Mouse (Mus musculus): ENCODE data around the gene Rrh. TPM values are rescaled to one million over a fixed set of nuclear protein-coding genes. Genes with fewer than 3 reads are reported as not detected.

Gene Rrh
- 0.09 and 0.14 TPM in 2 replicates for polyA plus RNA-seq (2016; fragmentation: Nextera tagmentation; extraction: Ambion mirVana)

DNA sequence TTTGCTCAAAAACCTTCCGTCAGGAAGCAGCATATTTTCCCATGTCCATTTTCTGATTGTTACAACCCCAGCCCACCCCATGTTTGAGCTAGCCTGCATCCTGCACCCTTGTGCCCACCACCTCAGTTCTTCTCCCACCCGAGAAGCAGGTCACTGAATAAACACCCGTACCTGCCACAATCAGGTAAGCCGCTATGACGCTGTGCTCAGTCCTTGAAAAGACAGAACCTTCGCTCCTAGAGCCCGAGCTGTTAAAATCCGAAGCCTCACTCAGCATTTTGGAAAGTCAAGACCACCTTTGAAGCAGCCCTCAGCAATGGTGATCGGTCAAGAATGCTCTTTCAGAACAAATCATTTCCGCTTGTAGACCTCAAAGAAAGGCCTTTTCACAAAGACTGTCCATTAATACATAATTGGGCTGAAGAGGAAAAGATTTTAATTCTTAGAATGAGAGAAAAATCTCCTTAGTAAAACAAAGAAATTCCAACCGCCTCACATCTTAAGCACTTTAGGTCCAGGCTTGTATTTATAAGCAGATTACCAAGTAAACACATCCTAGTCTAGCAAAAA, at the start of gene Rrh:
Gene Rrh, minus strand, starts transcription at position 382 of the 570 bp plus-strand sequence.
- Histone ChIP-seq H3K27ac (no peak within 1 kb of the TSS), H3K4me1 (replicated peaks) (no peaks in the 10 kb centered on the region), H3K27me3 (ENCODE audit: insufficient read depth, poor library complexity, severe bottlenecking) (no peaks in the 10 kb centered on the region), H3K4me3 (no peak within 1 kb of the TSS), H3K9me3 (no peaks in the 10 kb centered on the region), H3K36me3 (peaks cover 59% of the 10 kb centered on the region)
- WGBS = 80% methylated on average over 11 of the region's 11 CpGs
- DNase-seq (ENCODE audit: low spot score) = no peak

GRCm38 (mm10) chr3:129863698-129864097, 41.3 kb upstream of the Rrh start:
- H3K4me3 ChIP-seq = no peak overlapping the region
- peaks cover 4% of the 10 kb centered on the region; the same call in 1 of the 2 replicates for H3K9me3 ChIP-seq
- no peaks in the 10 kb centered on the region for H3K4me1 ChIP-seq (replicated peaks)
- H3K27me3 ChIP-seq (ENCODE audit: insufficient read depth, poor library complexity, severe bottlenecking) = no peaks in the 10 kb centered on the region
- H3K36me3 ChIP-seq = no peaks in the 10 kb centered on the region
- 49% methylated on average over 14 of the region's 14 CpGs for WGBS
- peak; percentile 43 for DNase-seq (ENCODE audit: low spot score)
- no peak overlapping the region for H3K27ac ChIP-seq

- DNase-seq (ENCODE audit: low spot score) = no peak
- Histone ChIP-seq H3K4me3 (no peak overlapping the region), H3K4me1 (replicated peaks) (no peaks in the 10 kb centered on the region), H3K9me3 (peaks cover 13% of the 10 kb centered on the region), H3K27ac (no peak overlapping the region), H3K36me3 (no peaks in the 10 kb centered on the region), H3K27me3 (ENCODE audit: insufficient read depth, poor library complexity, severe bottlenecking) (no peaks in the 10 kb centered on the region)
- 78% methylated on average over 2 of the region's 2 CpGs for WGBS
These were observed 40.2 kb upstream of the Rrh start for GRCm38 (mm10) chr3:129862592-129862991.

DNA sequence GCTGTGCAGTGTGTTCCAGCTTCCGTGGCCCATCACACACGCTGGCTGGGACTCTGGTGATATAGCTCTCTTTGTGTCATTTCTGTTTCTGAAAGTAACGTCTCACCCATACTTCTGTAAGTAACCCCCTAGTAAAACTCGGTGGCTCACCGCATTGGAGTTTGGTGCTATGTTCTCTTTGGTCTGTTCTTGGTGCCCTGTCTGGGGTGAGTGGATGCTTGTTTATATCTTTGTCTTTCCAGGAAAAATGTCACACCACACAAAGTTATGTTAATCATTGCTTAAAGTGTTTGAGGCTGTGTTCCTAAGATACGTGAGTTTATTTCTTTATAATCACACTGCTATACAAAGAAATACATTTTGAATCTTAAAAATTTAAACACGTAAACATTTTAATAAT, 24.5 kb upstream of the Rrh start:
- no peak for DNase-seq (ENCODE audit: low spot score)
- H3K36me3 ChIP-seq = no peaks in the 10 kb centered on the region
- H3K4me3 ChIP-seq = no peak overlapping the region
- no peaks in the 10 kb centered on the region for H3K4me1 ChIP-seq (replicated peaks)
- no peaks in the 10 kb centered on the region for H3K27me3 ChIP-seq (ENCODE audit: insufficient read depth, poor library complexity, severe bottlenecking)
- 86% methylated on average over 7 of the region's 7 CpGs for WGBS
- H3K9me3 ChIP-seq = no peaks in the 10 kb centered on the region
- no peak overlapping the region for H3K27ac ChIP-seq

- no peaks in the 10 kb centered on the region for H3K36me3 ChIP-seq
- no peak overlapping the region for H3K27ac ChIP-seq
- DNase-seq (ENCODE audit: low spot score) = no peak
- H3K4me3 ChIP-seq = no peak overlapping the region
- no peaks in the 10 kb centered on the region for H3K9me3 ChIP-seq
- H3K27me3 ChIP-seq (ENCODE audit: insufficient read depth, poor library complexity, severe bottlenecking) = no peaks in the 10 kb centered on the region
- WGBS = 87% methylated on average over 2 of the region's 2 CpGs
- H3K4me1 ChIP-seq (replicated peaks) = no peaks in the 10 kb centered on the region
These were observed 23.5 kb upstream of the Rrh start for GRCm38 (mm10) chr3:129845868-129846267.

DNA sequence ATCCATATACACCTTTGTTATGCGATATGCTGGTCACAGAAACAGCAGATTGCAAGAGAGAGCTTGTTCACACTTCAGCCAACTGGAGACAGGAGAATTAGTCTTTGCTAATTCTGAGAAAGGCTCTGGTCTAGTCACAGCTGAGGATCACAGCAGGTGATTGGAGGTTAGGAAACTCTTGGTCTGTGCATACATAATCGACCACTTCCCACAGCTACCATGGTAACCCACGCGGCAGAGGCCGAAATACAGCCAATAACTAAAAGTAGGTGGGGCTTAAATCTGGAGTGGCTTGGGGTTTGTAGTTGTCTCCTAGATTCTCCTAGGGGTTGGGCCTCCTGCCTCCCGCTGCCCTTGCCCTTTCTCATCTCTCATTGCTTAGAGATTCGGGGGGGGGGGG, 15.6 kb upstream of the Rrh start:
- no peak overlapping the region for H3K27ac ChIP-seq
- no peaks in the 10 kb centered on the region for H3K9me3 ChIP-seq
- H3K36me3 ChIP-seq = no peaks in the 10 kb centered on the region
- no peak overlapping the region for H3K4me3 ChIP-seq
- peaks cover 11% of the 10 kb centered on the region; the same call in 1 of the 2 replicates for H3K4me1 ChIP-seq (replicated peaks)
- H3K27me3 ChIP-seq (ENCODE audit: insufficient read depth, poor library complexity, severe bottlenecking) = no peaks in the 10 kb centered on the region
- DNase-seq (ENCODE audit: low spot score) = no peak
- WGBS = 46% methylated on average over 7 of the region's 7 CpGs

DNA sequence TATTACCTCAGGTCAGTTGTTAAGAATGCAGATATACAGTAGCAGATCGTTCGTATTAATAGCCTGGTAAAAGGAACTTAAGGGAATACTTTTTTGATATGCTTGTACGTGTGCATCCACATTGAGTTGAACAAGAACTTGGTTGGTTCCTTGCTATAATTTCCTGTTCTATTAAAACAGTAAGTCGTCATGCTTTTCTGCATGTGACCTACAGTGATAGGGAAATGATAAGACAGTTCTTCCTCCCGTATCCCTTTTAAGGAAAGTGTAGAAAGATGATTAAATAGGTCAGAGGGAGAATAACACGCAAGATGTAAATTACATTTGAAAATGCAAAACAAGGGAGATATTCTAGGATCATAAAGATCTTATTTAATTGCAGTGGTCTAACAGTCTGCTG, 14.6 kb upstream of the Rrh start:
- Histone ChIP-seq H3K27ac (no peak overlapping the region), H3K36me3 (no peaks in the 10 kb centered on the region), H3K4me3 (no peak overlapping the region), H3K4me1 (replicated peaks) (peaks cover 11% of the 10 kb centered on the region; the same call in 1 of the 2 replicates), H3K9me3 (no peaks in the 10 kb centered on the region), H3K27me3 (ENCODE audit: insufficient read depth, poor library complexity, severe bottlenecking) (no peaks in the 10 kb centered on the region)
- DNase-seq (ENCODE audit: low spot score) = no peak
- WGBS = 92% methylated on average over 6 of the region's 6 CpGs

GRCm38 (mm10) chr3:129836051-129836697, 13.8 kb upstream of the Rrh start:
- peak; percentile 27 for DNase-seq (ENCODE audit: low spot score)
- Histone ChIP-seq H3K9me3 (no peaks in the 10 kb centered on the region), H3K4me1 (replicated peaks) (peaks cover 11% of the 10 kb centered on the region; the same call in 1 of the 2 replicates), H3K27me3 (ENCODE audit: insufficient read depth, poor library complexity, severe bottlenecking) (no peaks in the 10 kb centered on the region), H3K4me3 (peak overlapping the region; percentile 16; the same call in 1 of the 2 replicates), H3K36me3 (no peaks in the 10 kb centered on the region), H3K27ac (peak overlapping the region; percentile 59)
- 17% methylated on average over 11 of the region's 11 CpGs for WGBS

DNA sequence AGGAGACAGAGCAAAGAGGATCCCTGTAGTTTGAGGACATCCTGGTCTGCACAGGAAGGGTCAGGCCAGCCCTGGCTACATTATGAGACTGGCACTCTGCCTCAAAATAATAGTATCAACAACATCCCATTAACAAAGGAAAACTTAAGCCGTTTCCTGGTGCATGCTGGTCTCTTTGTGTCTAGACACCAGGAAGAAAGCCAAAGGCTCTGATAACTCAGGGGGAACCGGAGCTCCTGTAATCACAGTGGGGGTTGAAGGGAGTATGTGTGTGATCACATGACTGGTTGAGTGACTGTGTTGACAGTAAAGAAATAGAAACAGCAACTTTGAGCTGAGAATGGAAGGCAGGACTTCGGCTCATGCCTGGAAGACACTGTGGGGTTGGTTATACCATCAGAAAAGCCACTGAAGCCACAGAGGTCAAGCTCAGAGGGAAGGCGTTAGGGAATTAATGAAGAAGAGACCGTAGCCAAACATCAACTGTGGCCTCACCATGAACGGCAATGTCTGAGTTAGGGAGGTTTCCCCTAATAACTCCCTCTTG, 13.1 kb upstream of the Rrh start, which contains the start of gene Cfi:
Gene Cfi, plus strand, starts transcription at position 497 of the 547 bp plus-strand sequence.
- Histone ChIP-seq H3K4me1 (replicated peaks) (peaks cover 11% of the 10 kb centered on the region; the same call in 1 of the 2 replicates), H3K27ac (peak within 1 kb of the TSS; percentile 59), H3K36me3 (no peaks in the 10 kb centered on the region), H3K27me3 (ENCODE audit: insufficient read depth, poor library complexity, severe bottlenecking) (no peaks in the 10 kb centered on the region), H3K4me3 (peak within 1 kb of the TSS; percentile 16; the same call in 1 of the 2 replicates), H3K9me3 (no peaks in the 10 kb centered on the region)
- WGBS = 65% methylated on average over 6 of the region's 6 CpGs
- no peak for DNase-seq (ENCODE audit: low spot score)

DNA sequence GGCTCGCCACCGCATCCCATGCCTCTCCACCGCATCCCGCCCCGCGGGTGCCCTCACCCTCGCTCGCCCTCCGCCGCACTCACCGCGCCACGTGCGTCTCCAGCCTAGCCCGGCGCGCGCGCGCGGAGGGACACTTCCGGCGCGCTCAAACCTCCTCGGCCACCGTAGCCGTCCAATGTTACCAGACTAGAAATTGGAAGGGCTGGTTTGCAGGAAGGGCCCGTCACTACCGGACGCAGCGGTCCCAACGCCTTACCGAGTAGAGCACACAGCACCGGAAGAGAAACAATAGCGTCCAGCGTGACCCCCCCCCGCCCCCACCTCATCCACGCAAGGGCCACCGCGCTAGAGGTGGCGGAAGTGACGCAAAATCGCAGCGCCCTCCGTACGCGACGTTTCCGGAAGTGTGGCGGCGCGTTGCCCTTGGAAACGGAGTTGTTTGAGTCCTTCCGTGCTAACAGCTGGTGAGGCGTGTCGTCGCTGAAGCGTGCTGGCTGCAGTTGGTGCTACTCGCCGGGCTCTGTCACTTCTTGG, 8.7 kb upstream of the Rrh start, which contains the start of gene Gar1:
Gene Gar1, minus strand, starts transcription at position 362 of the 534 bp plus-strand sequence.
- peaks cover 20% of the 10 kb centered on the region for H3K4me1 ChIP-seq (replicated peaks)
- H3K36me3 ChIP-seq = peaks cover 26% of the 10 kb centered on the region
- peak within 1 kb of the TSS; percentile 96 for H3K4me3 ChIP-seq
- H3K27ac ChIP-seq = peak within 1 kb of the TSS; percentile 97
- DNase-seq (ENCODE audit: low spot score) = peak; percentile 95
- H3K9me3 ChIP-seq = no peaks in the 10 kb centered on the region
- no peaks in the 10 kb centered on the region for H3K27me3 ChIP-seq (ENCODE audit: insufficient read depth, poor library complexity, severe bottlenecking)
- under 1% methylated on average over 60 of the region's 60 CpGs for WGBS

DNA sequence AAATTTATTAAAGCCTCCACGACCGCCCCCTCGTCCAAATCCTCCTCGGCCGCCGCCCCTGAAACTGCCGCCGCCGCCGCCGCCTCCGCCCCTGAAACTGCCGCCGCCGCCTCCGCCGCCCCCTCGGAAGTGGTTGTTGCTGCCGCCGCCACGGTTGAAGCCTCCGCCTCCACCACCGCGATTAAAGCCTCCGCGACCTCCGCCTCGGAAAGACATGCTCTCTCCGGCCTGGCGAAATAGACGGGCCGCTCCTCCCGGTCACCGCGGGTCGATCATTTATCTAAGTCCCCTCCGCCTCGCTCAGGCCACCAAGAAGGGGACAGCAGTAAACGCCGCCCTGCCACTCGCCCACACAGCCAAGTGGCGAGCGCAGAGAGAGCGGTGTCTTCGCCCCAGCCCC, 8.2 kb upstream of the Rrh start:
- Histone ChIP-seq H3K27me3 (ENCODE audit: insufficient read depth, poor library complexity, severe bottlenecking) (no peaks in the 10 kb centered on the region), H3K4me3 (peak overlapping the region; percentile 96), H3K9me3 (no peaks in the 10 kb centered on the region), H3K36me3 (peaks cover 30% of the 10 kb centered on the region), H3K27ac (peak overlapping the region; percentile 97), H3K4me1 (replicated peaks) (peaks cover 15% of the 10 kb centered on the region)
- WGBS = under 1% methylated on average over 45 of the region's 45 CpGs
- no peak for DNase-seq (ENCODE audit: low spot score)

DNA sequence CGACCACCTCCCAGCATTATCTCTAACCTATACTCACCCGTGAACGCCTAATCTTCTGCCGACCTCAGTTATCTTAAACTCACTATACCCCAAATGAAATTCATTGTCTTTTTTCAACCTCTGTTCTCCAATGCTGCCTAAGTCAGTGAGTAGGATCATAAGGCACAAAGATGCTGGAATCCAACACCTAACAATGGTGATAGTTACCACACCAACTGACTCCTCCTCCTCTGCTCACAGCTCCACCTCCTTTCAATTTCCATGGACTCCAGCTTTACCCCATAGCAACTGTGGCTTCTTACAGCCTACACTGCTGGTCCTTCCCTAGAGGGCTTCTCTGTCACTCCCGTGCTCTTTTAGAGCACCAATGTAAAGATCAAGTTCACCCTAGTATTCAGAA, 5.3 kb upstream of the Rrh start:
- Histone ChIP-seq H3K36me3 (peaks cover 60% of the 10 kb centered on the region), H3K27ac (no peak overlapping the region), H3K27me3 (ENCODE audit: insufficient read depth, poor library complexity, severe bottlenecking) (no peaks in the 10 kb centered on the region), H3K9me3 (no peaks in the 10 kb centered on the region), H3K4me3 (no peak overlapping the region), H3K4me1 (replicated peaks) (peaks cover 13% of the 10 kb centered on the region)
- no peak for DNase-seq (ENCODE audit: low spot score)
- WGBS = 96% methylated on average over 5 of the region's 5 CpGs

GRCm38 (mm10) chr3:129826691-129827090, 4.3 kb upstream of the Rrh start:
- Histone ChIP-seq H3K9me3 (no peaks in the 10 kb centered on the region), H3K4me3 (no peak overlapping the region), H3K27me3 (ENCODE audit: insufficient read depth, poor library complexity, severe bottlenecking) (no peaks in the 10 kb centered on the region), H3K27ac (no peak overlapping the region), H3K36me3 (peaks cover 68% of the 10 kb centered on the region), H3K4me1 (replicated peaks) (peaks cover 13% of the 10 kb centered on the region)
- WGBS = 89% methylated on average over 10 of the region's 10 CpGs
- DNase-seq (ENCODE audit: low spot score) = no peak

Measured in hindbrain, embryonic 10.5 days (tissue).